Mouse (Mus musculus) embryonic facial prominence, embryonic 14.5 days (tissue): ENCODE data around the gene Cluap1. TPM values are rescaled to one million over a fixed set of nuclear protein-coding genes. Genes with fewer than 3 reads are reported as not detected.

Source experiments
- ATAC-seq: fragments of 200-750 bp; cut with Nextera tagmentation; 2 replicates; pipeline ENCODE4 v1.8.0; 2017; ENCODE audit warnings: low read depth, moderate number of reproducible peaks, moderate TSS enrichment
- DNase-seq: peaks from one replicate; pipeline ENCODE4 v3.0.0-alpha.2; 2015; ENCODE audit warnings: low spot score
- H3K27ac ChIP-seq: fragments of 300-500 bp; sonication (generic); replicated peaks from 2 replicates; pipeline ENCODE4 v1.5.1; 2014; ENCODE audit warnings: low read depth, mild to moderate bottlenecking, low read length, moderate library complexity
- H3K27me3 ChIP-seq: fragments of 300-500 bp; sonication (generic); replicated peaks from 2 replicates; pipeline ENCODE4 v1.6.1; 2014; ENCODE audit warnings: low read length; ENCODE audit not compliant: control insufficient read depth, insufficient read depth
- H3K36me3 ChIP-seq: fragments of 300-500 bp; sonication (generic); 2 replicates; pipeline ENCODE4 v1.6.1; 2014; ENCODE audit warnings: low read length, mixed read lengths; ENCODE audit not compliant: control insufficient read depth, insufficient read depth
- H3K4me1 ChIP-seq: fragments of 300-500 bp; sonication (generic); 2 replicates; pipeline ENCODE4 v1.6.1; 2014; ENCODE audit warnings: antibody characterized with exemption, low read length; ENCODE audit not compliant: control insufficient read depth, insufficient read depth
- H3K4me2 ChIP-seq: fragments of 300-500 bp; sonication (generic); 2 replicates; pipeline ENCODE4 v1.6.1; 2014; ENCODE audit warnings: low read depth, mild to moderate bottlenecking, low read length, moderate library complexity, mixed read lengths
- H3K4me3 ChIP-seq: fragments of 300-500 bp; sonication (generic); 2 replicates; pipeline ENCODE4 v1.5.1; 2014; ENCODE audit warnings: low read depth, mild to moderate bottlenecking, low read length
- H3K9ac ChIP-seq: fragments of 300-500 bp; sonication (generic); 2 replicates; pipeline ENCODE4 v1.6.1; 2014; ENCODE audit warnings: low read depth, mild to moderate bottlenecking, low read length, moderate library complexity, mixed read lengths
- H3K9me3 ChIP-seq: fragments of 300-500 bp; sonication (generic); 2 replicates; pipeline ENCODE4 v1.6.1; 2016; ENCODE audit warnings: low read length; ENCODE audit not compliant: control insufficient read depth
- WGBS: fragments of 180-500 bp; shearing (Covaris S2); extraction: QIAGEN DNeasy Blood & Tissue Kit; methylation state at CpG from one replicate; pipeline ENCODE4 v1.1.7; 2014; 5-methylcytosine and 5-hydroxymethylcytosine counted together
- polyA plus RNA-seq: library from polyadenylated mRNA; unstranded; fragments of >200 nt; fragmentation: Nextera tagmentation; extraction: Ambion mirVana; gene quantifications from 2 replicates; pipeline ENCODE4 v1.2.1, GENCODE M21; 2014

Cluap1 gene
- 32.0 and 32.2 TPM in 2 replicates for polyA plus RNA-seq

- peak within 1 kb of the TSS; percentile 83 for H3K9ac ChIP-seq
Measured at GRCm38 (mm10) chr16:3908537-3909111, at the start of gene Cluap1, which contains the start of gene 1700037C18Rik. Gene Cluap1, plus strand, starts transcription at chr16:3908801. Gene 1700037C18Rik, minus strand, starts transcription at chr16:3908689.

GRCm38 (mm10) chr16:3859254-3859653 is 49.3 kb upstream of the Cluap1 start:
- H3K4me1 ChIP-seq, result no peaks in the 10 kb centered on the region
- no peak overlapping the region for H3K9ac ChIP-seq
- no peaks in the 10 kb centered on the region for H3K27me3 ChIP-seq
- H3K4me3 ChIP-seq, result no peak overlapping the region
- DNase-seq (no peak), ATAC-seq (no peak)
- H3K4me2 ChIP-seq, result no peak overlapping the region
- WGBS, result 86% methylated on average over 4 of the region's 4 CpGs
- H3K36me3 ChIP-seq, result peaks cover 39% of the 10 kb centered on the region
- no peaks in the 10 kb centered on the region for H3K9me3 ChIP-seq
- H3K27ac ChIP-seq, result no peak overlapping the region

More at GRCm38 (mm10) chr16:3908537-3909111, at the start of gene Cluap1, which contains the start of gene 1700037C18Rik:
- peaks cover 48% of the 10 kb centered on the region for H3K36me3 ChIP-seq
- H3K27me3 ChIP-seq, result no peaks in the 10 kb centered on the region
- DNase-seq, result peak; percentile 97
- peak within 1 kb of the TSS; percentile 70 for H3K27ac ChIP-seq
- ATAC-seq, result peak; percentile 97
- no peaks in the 10 kb centered on the region for H3K9me3 ChIP-seq
- under 1% methylated on average over 33 of the region's 33 CpGs for WGBS
- peak within 1 kb of the TSS; percentile 67 for H3K4me3 ChIP-seq
- peaks cover 5% of the 10 kb centered on the region; the same call in 1 of the 2 replicates for H3K4me1 ChIP-seq
- peak within 1 kb of the TSS; percentile 71 for H3K4me2 ChIP-seq

- no peak overlapping the region for H3K27ac ChIP-seq
- H3K4me2 ChIP-seq, result peak overlapping the region; percentile 79
- peak overlapping the region; percentile 63 for H3K9ac ChIP-seq
- WGBS, result 3% methylated on average over 16 of the region's 16 CpGs
- no peaks in the 10 kb centered on the region for H3K9me3 ChIP-seq
- peak; percentile 9; the same call in 1 of the 2 replicates for ATAC-seq
- H3K36me3 ChIP-seq, result peaks cover 11% of the 10 kb centered on the region
- no peaks in the 10 kb centered on the region for H3K27me3 ChIP-seq
- DNase-seq, result no peak
- peaks cover 12% of the 10 kb centered on the region; the same call in 1 of the 2 replicates for H3K4me1 ChIP-seq
- peak overlapping the region; percentile 63 for H3K4me3 ChIP-seq
Measured at GRCm38 (mm10) chr16:3871815-3872214, 36.8 kb upstream of the Cluap1 start.

- 5% methylated on average over 47 of the region's 47 CpGs for WGBS
Measured at GRCm38 (mm10) chr16:3872216-3873047, 36.2 kb upstream of the Cluap1 start, which contains the start of gene Naa60. Gene Naa60, plus strand, starts transcription at chr16:3872375.

GRCm38 (mm10) chr16:3876346-3876745 is 32.3 kb upstream of the Cluap1 start:
- H3K4me2 ChIP-seq, result no peak overlapping the region
- no peaks in the 10 kb centered on the region for H3K9me3 ChIP-seq
- no peaks in the 10 kb centered on the region for H3K27me3 ChIP-seq
- no peak overlapping the region for H3K27ac ChIP-seq
- no peak for ATAC-seq
- H3K4me3 ChIP-seq, result no peak overlapping the region
- DNase-seq, result no peak
- WGBS, result 91% methylated on average over 4 of the region's 4 CpGs
- peaks cover 10% of the 10 kb centered on the region; the same call in 1 of the 2 replicates for H3K4me1 ChIP-seq
- H3K9ac ChIP-seq, result no peak overlapping the region
- H3K36me3 ChIP-seq, result 0 out of 2 replicates have a peak, but pooled peaks cover 7% of the 10 kb centered on the region

More at GRCm38 (mm10) chr16:3872216-3873047, 36.2 kb upstream of the Cluap1 start, which contains the start of gene Naa60:
- H3K4me1 ChIP-seq, result peaks cover 12% of the 10 kb centered on the region; the same call in 1 of the 2 replicates
- 0 out of 2 replicates have a peak within 1 kb of the TSS, but pooled peaks have one; percentile 55 for H3K27ac ChIP-seq
- peak; percentile 99 for ATAC-seq
- no peaks in the 10 kb centered on the region for H3K9me3 ChIP-seq
- H3K27me3 ChIP-seq, result no peaks in the 10 kb centered on the region
- peak; percentile 97 for DNase-seq
- H3K9ac ChIP-seq, result peak within 1 kb of the TSS; percentile 63
- peak within 1 kb of the TSS; percentile 63 for H3K4me3 ChIP-seq
- peaks cover 11% of the 10 kb centered on the region for H3K36me3 ChIP-seq
- peak within 1 kb of the TSS; percentile 79 for H3K4me2 ChIP-seq

- Histone ChIP-seq H3K9ac (peak within 1 kb of the TSS; percentile 91), H3K9me3 (no peaks in the 10 kb centered on the region), H3K36me3 (no peaks in the 10 kb centered on the region), H3K27ac (peak within 1 kb of the TSS; percentile 83), H3K4me2 (peak within 1 kb of the TSS; percentile 71), H3K27me3 (no peaks in the 10 kb centered on the region), H3K4me3 (peak within 1 kb of the TSS; percentile 95), H3K4me1 (no peaks in the 10 kb centered on the region)
- under 1% methylated on average over 42 of the region's 88 CpGs for WGBS
- peak; percentile 99 for ATAC-seq
- DNase-seq, result peak; percentile 97
Measured at GRCm38 (mm10) chr16:3884201-3885064, 24.2 kb upstream of the Cluap1 start, which contains the start of the genes Zfp597 and Gm20695. Gene Zfp597, minus strand, starts transcription at chr16:3884561. Gene Gm20695, plus strand, starts transcription at chr16:3884648.

GRCm38 (mm10) chr16:3885065-3885670 is 23.4 kb upstream of the Cluap1 start:
- Histone ChIP-seq H3K9me3 (no peaks in the 10 kb centered on the region), H3K36me3 (no peaks in the 10 kb centered on the region), H3K27ac (peak overlapping the region; percentile 83), H3K4me3 (peak overlapping the region; percentile 95), H3K9ac (peak overlapping the region; percentile 91), H3K27me3 (no peaks in the 10 kb centered on the region), H3K4me1 (no peaks in the 10 kb centered on the region), H3K4me2 (peak overlapping the region; percentile 71)
- no peak for ATAC-seq
- 5% methylated on average over 8 of the region's 10 CpGs for WGBS
- DNase-seq, result peak; percentile 23
